Mouse (Mus musculus) skeletal muscle tissue, adult 2 months (tissue): ENCODE data around the gene Uevld.
"Not testable (repeated sequence)": the region's sequence is repeated elsewhere in the genome, so short reads cannot be mapped to it uniquely, and the experiment has no call there.

Experiments
- DNase-seq: peaks from one replicate; pipeline ENCODE4 v3.0.0-alpha.2; 2012; ENCODE audit warnings: low read depth, low spot score

Uevld gene

GRCm38 (mm10) chr7:46969898-46970297 lies 11.6 kb upstream of the Uevld start:
- DNase-seq, result no peak

DNA sequence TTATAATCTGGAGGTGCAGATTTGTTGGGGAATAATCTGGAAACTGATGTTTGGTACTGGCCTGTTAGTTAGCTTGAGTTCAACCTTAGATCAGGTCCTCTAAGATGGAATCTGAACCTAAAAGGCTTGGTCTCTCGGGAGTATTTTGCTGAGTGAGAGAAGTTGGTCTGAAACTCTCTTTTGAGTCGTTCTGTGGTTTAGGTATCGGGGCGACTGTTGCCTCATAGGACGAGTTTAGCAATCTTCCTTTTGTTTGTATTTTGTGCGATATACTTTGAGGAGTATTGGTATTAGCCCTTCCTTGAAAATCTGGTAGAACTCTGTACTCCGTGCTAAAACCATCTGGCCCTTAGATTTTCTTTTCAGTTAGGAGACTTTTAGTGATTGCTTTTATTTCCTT lies 5.7 kb upstream of the Uevld start:
- DNase-seq, result no peak

- DNase-seq, result peak; percentile 54
Measured at GRCm38 (mm10) chr7:46962806-46963618, 4.7 kb upstream of the Uevld start.

- no peak for DNase-seq
Measured at GRCm38 (mm10) chr7:46962132-46962531, 3.8 kb upstream of the Uevld start.

DNA sequence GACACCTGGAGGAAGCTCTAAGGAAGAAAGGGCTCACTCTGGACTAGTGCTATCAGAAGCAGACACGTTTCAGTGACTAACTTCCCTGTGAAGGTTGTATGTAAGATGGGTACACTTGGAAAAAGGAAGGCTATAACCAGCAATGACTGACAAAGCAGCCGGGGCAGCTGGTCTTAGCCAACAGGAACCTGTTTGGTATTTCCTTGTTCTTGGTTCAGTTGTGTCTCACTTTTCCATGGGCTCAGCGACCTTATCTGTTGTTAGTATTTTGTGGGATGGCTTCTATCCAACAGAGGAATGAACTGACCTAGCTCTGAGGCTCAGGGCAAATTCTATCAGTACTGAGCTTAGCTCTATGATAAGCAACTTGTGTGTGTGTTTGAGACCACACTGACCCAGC lies 2.7 kb upstream of the Uevld start:
- DNase-seq, result no peak

- DNase-seq, result no peak
Measured at GRCm38 (mm10) chr7:46958853-46959252, 526 bp upstream of the Uevld start.

GRCm38 (mm10) chr7:46935847-46936246 lies 22.5 kb downstream of the Uevld start:
- DNase-seq, result no peak

- no peak for DNase-seq
Measured at GRCm38 (mm10) chr7:46934788-46935187, 23.5 kb downstream of the Uevld start.

GRCm38 (mm10) chr7:46931370-46931769 lies 27.0 kb downstream of the Uevld start:
- DNase-seq, result no peak

DNA sequence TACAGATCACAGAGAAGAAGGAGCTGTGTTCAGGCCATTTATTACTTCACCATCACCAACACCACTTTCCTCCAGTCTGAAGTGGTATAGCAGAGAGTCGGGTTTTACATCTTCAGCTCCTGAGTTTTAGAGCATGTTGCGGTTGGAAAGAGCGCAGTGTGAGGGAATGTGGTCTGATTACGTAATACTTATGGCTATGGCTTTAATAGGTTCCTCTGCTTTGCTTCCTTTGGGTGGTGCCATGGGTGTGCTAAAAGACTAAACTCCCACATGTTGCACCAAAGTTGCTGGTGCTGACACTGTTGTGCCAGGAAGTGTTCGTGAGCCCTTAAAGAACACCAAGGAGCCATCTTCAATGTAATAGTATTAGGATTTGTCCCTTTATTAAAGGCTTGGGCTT lies 30.0 kb downstream of the Uevld start:
- DNase-seq, result no peak

- no peak for DNase-seq
Measured at GRCm38 (mm10) chr7:46922075-46922474, 36.3 kb downstream of the Uevld start.

GRCm38 (mm10) chr7:46919551-46920176 lies 38.7 kb downstream of the Uevld start, which contains the start of gene Tsg101:
Tsg101 (minus strand) TSS chr7:46919969.
- peak; percentile 79 for DNase-seq

- DNase-seq, result no peak
Measured at GRCm38 (mm10) chr7:46918678-46919371, 39.5 kb downstream of the Uevld start.

GRCm38 (mm10) chr7:46916376-46916775 lies 42.0 kb downstream of the Uevld start:
- no peak for DNase-seq

DNA sequence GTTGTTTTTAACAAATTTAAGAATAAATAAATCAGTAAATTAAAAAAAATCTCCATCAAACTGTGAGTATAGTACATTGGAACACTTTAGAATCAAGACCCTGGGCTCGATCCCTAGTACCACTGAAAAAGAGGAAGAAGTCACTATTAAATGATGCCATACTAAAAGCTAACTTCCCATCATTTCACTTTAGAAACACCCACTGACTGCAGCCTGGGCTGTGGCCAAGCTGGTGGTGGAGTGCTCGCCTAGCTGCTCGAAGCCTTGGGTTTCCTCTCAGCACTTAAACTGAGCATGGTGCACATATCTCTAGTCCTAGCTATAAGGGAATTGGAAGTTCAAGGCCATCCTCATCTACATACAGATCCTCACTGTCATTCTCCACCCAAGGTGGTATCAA lies 47.1 kb downstream of the Uevld start:
- DNase-seq, result no peak

DNA sequence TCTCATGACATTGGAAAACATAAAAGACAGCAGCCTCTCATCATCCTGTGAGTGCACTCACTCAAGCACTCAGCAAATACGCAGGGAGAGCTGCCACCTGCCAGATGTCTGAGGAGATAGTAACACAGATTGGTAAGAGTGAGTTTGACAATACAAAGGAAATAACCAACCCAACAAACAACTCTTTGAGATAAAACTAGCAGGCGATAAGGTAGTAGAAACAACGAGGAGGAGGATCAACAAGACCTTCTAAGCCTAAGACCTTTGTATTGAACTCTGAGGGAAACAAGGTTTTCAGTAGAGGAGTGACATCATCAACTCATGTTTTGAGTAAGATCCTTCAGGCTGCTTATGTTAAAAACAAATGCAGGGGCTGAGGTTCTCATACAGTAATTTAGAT lies 59.0 kb downstream of the Uevld start:
- no peak for DNase-seq

- no peak for DNase-seq
Measured at GRCm38 (mm10) chr7:46895511-46895910, 62.8 kb downstream of the Uevld start.

- no peak for DNase-seq
Measured at GRCm38 (mm10) chr7:46883304-46883703, 75.0 kb downstream of the Uevld start.

DNA sequence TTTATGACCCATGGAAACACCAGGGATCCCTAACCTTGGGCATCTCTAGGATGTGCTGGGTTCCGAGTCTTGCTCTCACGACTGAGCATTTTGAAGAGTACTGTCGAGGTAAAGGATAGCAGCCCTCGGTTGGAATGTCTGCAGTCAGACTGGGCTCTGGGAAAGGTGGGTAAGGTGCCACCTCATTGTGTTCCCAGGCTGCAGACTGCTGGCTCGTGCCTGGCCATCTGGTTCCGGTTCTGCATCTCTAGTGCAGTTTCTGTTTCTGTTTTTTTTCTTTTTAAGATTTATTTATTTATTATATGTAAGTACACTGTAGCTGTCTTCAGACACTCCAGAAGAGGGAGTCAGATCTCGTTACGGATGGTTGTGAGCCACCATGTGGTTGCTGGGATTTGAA lies 76.4 kb downstream of the Uevld start:
- not testable (repeated sequence) for DNase-seq

DNA sequence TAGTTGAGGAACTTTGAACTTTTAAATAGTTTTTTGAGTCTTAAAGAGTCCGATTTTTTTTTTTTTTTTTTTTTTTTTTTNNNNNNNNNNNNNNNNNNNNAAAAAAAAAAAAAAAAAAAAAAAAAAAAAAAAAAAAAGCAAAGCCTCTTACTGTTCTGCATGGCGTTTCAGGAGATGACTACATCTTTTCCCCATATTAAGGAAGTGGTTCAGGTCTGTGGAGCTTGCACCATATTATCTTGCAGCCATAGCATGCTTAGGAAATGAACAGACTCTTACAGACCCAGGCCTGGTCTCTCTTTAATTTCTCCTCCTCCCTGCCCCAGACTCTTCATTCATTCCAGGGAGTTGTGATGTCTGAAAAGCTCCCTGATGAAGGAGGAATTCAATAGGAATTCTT lies 77.3 kb downstream of the Uevld start:
- DNase-seq, result no peak

DNA sequence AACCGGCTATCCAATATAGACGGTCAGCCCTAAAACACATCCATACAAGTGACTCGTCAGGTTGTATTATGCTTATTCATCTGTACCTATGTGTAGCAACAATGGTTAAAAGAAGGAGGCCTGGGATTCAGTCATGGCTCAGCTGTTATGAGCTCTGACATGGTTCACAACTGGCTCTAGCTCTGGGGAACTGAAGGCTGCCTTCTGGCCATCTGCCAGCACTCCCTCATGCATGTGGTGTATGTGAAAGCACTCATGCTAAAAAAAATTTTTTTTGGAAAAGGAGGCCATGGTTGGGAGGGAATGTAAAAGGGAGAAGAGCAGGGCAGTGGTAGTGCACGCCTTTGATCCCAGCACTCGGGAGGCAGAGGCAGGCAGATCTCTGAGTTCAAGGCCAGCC lies 78.5 kb downstream of the Uevld start:
- no peak for DNase-seq

DNA sequence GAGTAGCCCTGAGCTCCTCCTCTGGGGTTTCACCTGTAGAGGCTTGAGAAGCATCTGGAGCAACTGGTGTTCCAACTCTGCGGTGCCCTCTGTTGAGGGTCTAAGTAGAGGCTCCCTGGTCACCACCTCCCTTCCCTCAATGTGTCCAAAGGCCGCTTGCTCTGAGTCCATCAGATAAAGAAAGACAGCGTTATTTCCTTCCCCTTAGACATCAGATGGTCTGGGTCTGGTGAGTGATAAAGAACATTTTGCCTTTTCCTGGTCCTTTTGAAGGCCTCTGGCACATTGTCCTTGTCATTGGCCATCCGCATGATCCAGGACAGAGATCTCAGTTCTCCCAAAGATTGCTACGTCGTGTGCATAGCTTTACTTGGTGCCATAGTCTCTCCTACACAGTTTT lies 81.1 kb downstream of the Uevld start:
- no peak for DNase-seq

DNA sequence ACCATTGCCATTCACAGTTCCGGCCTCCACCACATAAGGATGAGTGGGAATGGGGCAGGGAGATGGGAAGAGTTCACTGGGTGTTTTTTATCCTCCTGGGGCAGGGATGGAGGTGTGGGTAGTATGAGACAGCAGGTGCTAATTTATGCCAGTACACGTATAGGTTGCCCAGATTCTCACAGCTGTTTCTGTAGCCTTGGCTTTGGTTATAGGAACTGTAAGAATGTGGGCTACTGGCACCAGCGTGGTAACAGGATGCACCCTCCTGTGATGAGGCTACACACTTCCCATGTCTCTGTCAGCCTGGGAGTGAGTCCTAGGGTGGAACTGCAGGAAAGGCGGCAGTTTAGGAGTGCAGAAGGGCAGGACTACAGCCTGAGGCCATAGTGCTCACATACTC lies 81.5 kb downstream of the Uevld start:
- no peak for DNase-seq
